In the genomic region with DNA sequence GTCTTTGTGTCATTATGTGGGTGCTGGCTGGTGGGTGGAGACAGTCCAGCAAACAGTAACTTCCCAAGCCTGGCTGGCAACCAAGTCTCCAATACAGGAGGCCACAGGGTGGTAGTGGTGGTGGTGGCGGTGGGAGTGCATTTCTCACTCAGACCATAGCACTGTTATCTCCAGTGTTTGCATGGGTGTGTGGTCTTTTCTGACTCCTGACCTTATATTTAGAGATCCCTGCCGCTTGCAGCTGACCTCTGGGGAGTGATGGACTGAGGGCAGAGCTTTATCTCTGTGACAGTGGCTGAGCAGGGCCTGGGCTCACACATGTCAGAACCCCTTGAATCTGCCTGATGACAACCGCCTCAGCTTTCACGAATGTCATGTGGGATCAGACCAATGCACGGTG, we compare ENCODE assay signal across 19 mouse cellular contexts. TPM values are rescaled to one million over a fixed set of nuclear protein-coding genes. Genes with fewer than 3 reads are reported as not detected.
"Had no signal": no experiment of that assay in that cellular context is flagged by ENCODE, and none has a peak within 500 bp of the region (broad histone marks: within the 10 kb centered on the region; RNA-seq: fewer than 3 reads in every experiment).

No protein-coding gene starts in this region.

- H3K4me1 ChIP-seq: kidney, embryonic 15.5 days; midbrain, embryonic 12.5 days; midbrain, embryonic 15.5 days; neural tube, embryonic 12.5 days; neural tube, embryonic 15.5 days; stomach, embryonic 15.5 days had no signal

- ATAC-seq: intestine, postnatal 0 days; lung, postnatal 0 days; midbrain, embryonic 15.5 days had no signal

- H3K4me2 ChIP-seq: kidney, embryonic 15.5 days; limb, embryonic 13.5 days; lung, embryonic 14.5 days; midbrain, embryonic 12.5 days; midbrain, embryonic 15.5 days; neural tube, embryonic 12.5 days; neural tube, embryonic 15.5 days; stomach, embryonic 15.5 days had no signal

- H3K4me3 ChIP-seq: kidney, embryonic 15.5 days; left cerebral cortex, adult 2 months; limb, embryonic 13.5 days; midbrain, embryonic 12.5 days; midbrain, embryonic 15.5 days; neural tube, embryonic 12.5 days; neural tube, embryonic 15.5 days; stomach, embryonic 15.5 days had no signal

- DNase-seq: kidney, adult 8-10 months; kidney, postnatal 10 days; layer of hippocampus, postnatal 36 days; lung, embryonic 14.5 days; retina, postnatal 1 day; right cerebral cortex, postnatal 25 days; spleen, adult 18-20 months; thymus, postnatal 25 days had no signal

- H3K36me3 ChIP-seq: kidney, embryonic 15.5 days; limb, embryonic 13.5 days; midbrain, embryonic 12.5 days; midbrain, embryonic 15.5 days; neural tube, embryonic 12.5 days; neural tube, embryonic 15.5 days; stomach, embryonic 15.5 days had no signal

- H3K27me3 ChIP-seq: kidney, embryonic 15.5 days; limb, embryonic 13.5 days; midbrain, embryonic 12.5 days; midbrain, embryonic 15.5 days; neural tube, embryonic 12.5 days; neural tube, embryonic 15.5 days; stomach, embryonic 15.5 days had no signal

- H3K9me3 ChIP-seq: kidney, embryonic 15.5 days; limb, embryonic 13.5 days; midbrain, embryonic 12.5 days; midbrain, embryonic 15.5 days; neural tube, embryonic 12.5 days; neural tube, embryonic 15.5 days; stomach, embryonic 15.5 days had no signal

- H3K9ac ChIP-seq: kidney, embryonic 15.5 days; limb, embryonic 13.5 days; lung, embryonic 14.5 days; midbrain, embryonic 12.5 days; midbrain, embryonic 15.5 days; neural tube, embryonic 12.5 days; neural tube, embryonic 15.5 days; stomach, embryonic 15.5 days had no signal

- H3K27ac ChIP-seq: kidney, embryonic 15.5 days; left cerebral cortex, adult 2 months; limb, embryonic 13.5 days; macrophage; midbrain, embryonic 12.5 days; midbrain, embryonic 15.5 days; neural tube, embryonic 12.5 days; neural tube, embryonic 15.5 days; stomach, embryonic 15.5 days had no signal

RNA-seq across cellular contexts. Expression of a gene that starts 58.8 kb away (rescaled TPM):
- total RNA-seq: layer of hippocampus, postnatal 36 days had no signal
- polyA plus RNA-seq: macrophage had no signal
